Mouse (Mus musculus) forebrain, embryonic 11.5 days (tissue): ENCODE results near the gene Dync2h1. TPM values are rescaled to one million over a fixed set of nuclear protein-coding genes. Genes with fewer than 3 reads are reported as not detected.

Source experiments
- ATAC-seq: fragments of 200-750 bp; cut with Nextera tagmentation; replicated peaks from 2 replicates; pipeline ENCODE4 v1.8.0; 2017; ENCODE audit warnings: moderate TSS enrichment; ENCODE audit not compliant: low FRiP score
- DNase-seq: peaks from one replicate; pipeline ENCODE4 v3.0.0-alpha.2; 2017; ENCODE audit warnings: low spot score
- H3K27ac ChIP-seq: fragments of 300-500 bp; sonication (generic); 2 replicates; pipeline ENCODE4 v1.5.1; 2014; ENCODE audit warnings: low read depth, low read length
- H3K27me3 ChIP-seq: fragments of 300-500 bp; sonication (generic); 2 replicates; pipeline ENCODE4 v1.6.1; 2014; ENCODE audit warnings: mild to moderate bottlenecking, low read length, mixed read lengths; ENCODE audit not compliant: control insufficient read depth, insufficient read depth
- H3K36me3 ChIP-seq: fragments of 300-500 bp; sonication (generic); 2 replicates; pipeline ENCODE4 v1.6.1; 2014; ENCODE audit warnings: mild to moderate bottlenecking, low read length, moderate library complexity, mixed read lengths; ENCODE audit not compliant: control insufficient read depth, insufficient read depth
- H3K4me1 ChIP-seq: fragments of 300-500 bp; sonication (generic); replicated peaks from 2 replicates; pipeline ENCODE4 v1.6.1; 2014; ENCODE audit warnings: low read length, mixed read lengths; ENCODE audit not compliant: control insufficient read depth, insufficient read depth
- H3K4me2 ChIP-seq: fragments of 300-500 bp; sonication (generic); 2 replicates; pipeline ENCODE4 v1.6.1; 2014; ENCODE audit warnings: low read depth, mild to moderate bottlenecking, low read length, moderate library complexity, mixed read lengths; ENCODE audit not compliant: severe bottlenecking
- H3K4me3 ChIP-seq: fragments of 300-500 bp; sonication (generic); 2 replicates; pipeline ENCODE4 v1.5.1; 2014; ENCODE audit warnings: low read depth, low read length
- H3K9ac ChIP-seq: fragments of 300-500 bp; sonication (generic); 2 replicates; pipeline ENCODE4 v1.6.1; 2014; ENCODE audit warnings: low read length
- H3K9me3 ChIP-seq: fragments of 300-500 bp; sonication (generic); 2 replicates; pipeline ENCODE4 v1.6.1; 2016; ENCODE audit warnings: low read length, mixed read lengths; ENCODE audit not compliant: control insufficient read depth
- WGBS: fragments of 180-500 bp; shearing (Covaris S2); extraction: QIAGEN DNeasy Blood & Tissue Kit; methylation state at CpG from one replicate; pipeline ENCODE4 v1.1.7; 2014; 5-methylcytosine and 5-hydroxymethylcytosine counted together
- polyA plus RNA-seq: library from polyadenylated mRNA; unstranded; fragments of >200 nt; fragmentation: Nextera tagmentation; extraction: Ambion mirVana; gene quantifications from 2 replicates; pipeline ENCODE4 v1.2.1, GENCODE M21; 2014

Dync2h1 gene
- polyA plus RNA-seq, 1 experiment from 2014 or later: 34.8 TPM

DNA sequence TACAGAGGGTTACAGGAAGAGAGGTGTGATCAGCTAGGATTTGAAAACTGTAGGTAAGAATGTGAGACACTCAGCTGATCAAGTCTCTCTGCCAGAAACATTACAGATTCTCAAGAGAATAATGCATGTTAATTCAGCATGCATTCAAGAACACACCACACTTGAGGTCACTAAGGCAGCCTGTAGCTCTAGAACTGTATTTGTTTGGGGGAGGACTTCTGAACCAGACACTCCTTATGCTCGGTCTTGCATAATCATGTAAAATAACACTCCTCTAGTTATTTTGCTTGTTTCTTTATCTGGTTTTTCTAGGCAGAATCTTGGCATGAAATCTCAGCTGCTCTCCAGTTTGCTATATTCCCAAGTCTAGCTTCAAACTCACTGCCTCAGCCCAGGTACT lies 282.6 kb downstream of the Dync2h1 start:
- 86% methylated on average over 1 of the region's 1 CpGs for WGBS
- H3K27me3 ChIP-seq: no peaks in the 10 kb centered on the region
- no peaks in the 10 kb centered on the region for H3K4me1 ChIP-seq
- no peak overlapping the region for H3K4me2 ChIP-seq
- ATAC-seq (no peak), DNase-seq (no peak)
- no peaks in the 10 kb centered on the region for H3K36me3 ChIP-seq
- no peaks in the 10 kb centered on the region for H3K9me3 ChIP-seq
- no peak overlapping the region for H3K27ac ChIP-seq
- H3K9ac ChIP-seq: no peak overlapping the region
- no peak overlapping the region for H3K4me3 ChIP-seq

DNA sequence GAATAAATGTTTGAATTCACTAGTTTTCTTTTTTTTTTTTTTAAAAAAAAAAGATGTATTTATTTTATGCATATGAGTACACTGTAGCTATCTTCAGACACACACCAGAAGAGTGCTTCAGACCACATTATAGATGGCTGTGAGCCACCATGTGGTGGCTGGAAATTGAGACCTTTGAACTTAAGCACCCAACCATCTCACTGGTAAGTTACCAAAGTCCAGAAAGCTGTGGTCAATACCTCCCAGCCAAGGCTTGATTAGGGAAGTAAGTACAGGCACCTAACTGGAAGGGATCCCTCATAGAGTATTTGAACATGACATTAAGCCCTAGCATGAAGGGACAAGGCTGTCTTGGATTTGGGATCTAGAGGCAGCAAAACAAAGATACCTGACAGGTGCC lies 292.9 kb downstream of the Dync2h1 start:
- Histone ChIP-seq H3K4me3 (no peak overlapping the region), H3K4me1 (no peaks in the 10 kb centered on the region), H3K4me2 (no peak overlapping the region), H3K9ac (no peak overlapping the region), H3K9me3 (no peaks in the 10 kb centered on the region), H3K36me3 (no peaks in the 10 kb centered on the region), H3K27ac (no peak overlapping the region), H3K27me3 (no peaks in the 10 kb centered on the region)
- DNase-seq (no peak), ATAC-seq (no peak)

DNA sequence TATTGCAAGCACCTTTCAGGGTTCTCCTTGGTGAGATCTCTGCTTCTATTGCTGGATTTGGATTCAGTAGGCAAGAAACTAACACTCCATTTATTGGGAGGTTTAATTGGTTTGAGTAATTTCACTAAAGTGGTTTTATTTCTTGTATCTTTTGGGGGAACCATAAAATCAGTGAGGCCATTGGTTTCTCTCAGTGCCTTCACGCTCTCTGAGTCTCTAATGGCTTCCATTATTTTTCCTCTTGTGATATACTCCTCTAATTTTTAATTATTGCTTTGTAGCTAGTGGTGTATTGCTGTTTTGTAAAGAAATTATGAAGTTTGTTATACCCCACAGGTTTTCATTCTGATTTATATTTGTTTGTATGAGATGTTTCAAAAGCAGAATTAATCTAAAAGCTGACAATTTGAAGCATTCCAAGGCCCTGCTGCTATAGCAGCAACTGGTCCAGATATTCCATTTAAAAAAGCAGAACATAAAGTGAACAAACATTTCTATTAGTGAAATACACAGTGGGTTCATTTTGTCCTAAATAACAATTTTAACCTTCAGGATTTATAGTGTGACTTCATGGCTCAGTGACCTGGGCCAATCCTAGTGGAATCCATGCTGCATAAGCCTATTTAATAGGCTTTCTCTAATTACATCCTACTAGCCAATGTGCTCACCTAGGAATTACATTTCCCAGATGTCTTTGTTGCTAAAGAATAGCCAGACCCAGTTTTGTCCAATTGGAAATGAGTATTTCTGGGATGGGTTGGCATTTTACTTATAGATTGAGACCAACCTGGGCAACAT lies 302.9 kb downstream of the Dync2h1 start:
- WGBS: 89% methylated on average over 1 of the region's 1 CpGs
- H3K4me3 ChIP-seq: no peak overlapping the region

More for the DNA sequence above, 302.9 kb downstream of the Dync2h1 start:
- H3K36me3 ChIP-seq: no peaks in the 10 kb centered on the region
- H3K9ac ChIP-seq: no peak overlapping the region
- no peak for DNase-seq
- no peaks in the 10 kb centered on the region for H3K27me3 ChIP-seq
- H3K9me3 ChIP-seq: no peaks in the 10 kb centered on the region
- H3K4me1 ChIP-seq: no peaks in the 10 kb centered on the region
- no peak overlapping the region for H3K27ac ChIP-seq
- H3K4me2 ChIP-seq: no peak overlapping the region
- no peak for ATAC-seq

Other genes starting within 250 kb of the Dync2h1 start
- gene Dcun1d5, start 74 bp upstream of the Dync2h1 start, polyA plus RNA-seq: 140 and 141 TPM in 2 replicates
- gene Mmp13, start 88.1 kb upstream of the Dync2h1 start, polyA plus RNA-seq: not detected in 2 replicates
- gene Mmp12, start 159.9 kb upstream of the Dync2h1 start, polyA plus RNA-seq: not detected in 2 replicates
- gene Mmp1b, start 203.6 kb upstream of the Dync2h1 start, polyA plus RNA-seq: not detected in 2 replicates